Mouse (Mus musculus) brain, embryonic 18.5 days (tissue): ENCODE measurements around the gene Cldn15.
"Not testable (repeated sequence)": the region's sequence is repeated elsewhere in the genome, so short reads cannot be mapped to it uniquely, and the experiment has no call there.

ENCODE experiments used
- DNase-seq: peaks from one replicate; pipeline ENCODE4 v3.0.0-alpha.2; 2012; ENCODE audit warnings: low read depth, low spot score

Cldn15 gene

GRCm38 (mm10) chr5:136949551-136950336, 16.7 kb upstream of the Cldn15 start:
- DNase-seq: not testable (repeated sequence)

- no peak for DNase-seq
These were observed 15.9 kb upstream of the Cldn15 start for GRCm38 (mm10) chr5:136950521-136950920.

- no peak for DNase-seq
These were observed 14.3 kb upstream of the Cldn15 start for GRCm38 (mm10) chr5:136952153-136952552.

GRCm38 (mm10) chr5:136953015-136953414, 13.4 kb upstream of the Cldn15 start, which contains the start of gene Fis1:
TSS of gene Fis1 (plus strand) at chr5:136953275.
- peak; percentile 95 for DNase-seq

- no peak for DNase-seq
These were observed 12.9 kb upstream of the Cldn15 start for GRCm38 (mm10) chr5:136953440-136953951.

GRCm38 (mm10) chr5:136955622-136956021, 10.8 kb upstream of the Cldn15 start:
- DNase-seq: no peak

GRCm38 (mm10) chr5:136957250-136957649, 9.2 kb upstream of the Cldn15 start:
- DNase-seq: no peak

- DNase-seq: no peak
These were observed 7.3 kb upstream of the Cldn15 start for GRCm38 (mm10) chr5:136958991-136959605.

GRCm38 (mm10) chr5:136960053-136960452, 6.4 kb upstream of the Cldn15 start:
- DNase-seq: no peak

- no peak for DNase-seq
These were observed 5.0 kb upstream of the Cldn15 start for GRCm38 (mm10) chr5:136961334-136961982.

- DNase-seq: peak; percentile 92
These were observed 4.4 kb upstream of the Cldn15 start for GRCm38 (mm10) chr5:136961983-136962461.

- DNase-seq: no peak
These were observed 3.9 kb upstream of the Cldn15 start for GRCm38 (mm10) chr5:136962501-136962900.

GRCm38 (mm10) chr5:136962966-136963540, 3.4 kb upstream of the Cldn15 start:
- DNase-seq: no peak

GRCm38 (mm10) chr5:136965210-136965609, 1.2 kb upstream of the Cldn15 start:
- DNase-seq: no peak

GRCm38 (mm10) chr5:136965686-136966085, 730 bp upstream of the Cldn15 start:
- no peak for DNase-seq

- DNase-seq: no peak
These were observed 542 bp downstream of the Cldn15 start for GRCm38 (mm10) chr5:136966861-136967455.

GRCm38 (mm10) chr5:136967592-136967991, 1.2 kb downstream of the Cldn15 start:
- DNase-seq: no peak

- DNase-seq: no peak
These were observed 4.3 kb downstream of the Cldn15 start for GRCm38 (mm10) chr5:136970703-136971102.

- no peak for DNase-seq
These were observed 7.3 kb downstream of the Cldn15 start for GRCm38 (mm10) chr5:136973670-136974069.

GRCm38 (mm10) chr5:136977769-136978168, 11.4 kb downstream of the Cldn15 start:
- DNase-seq: no peak

- no peak for DNase-seq
These were observed 13.3 kb downstream of the Cldn15 start for GRCm38 (mm10) chr5:136979762-136980161.
